Mouse (Mus musculus): ENCODE results near the gene Cacnb4.

The Cacnb4 gene

DNA sequence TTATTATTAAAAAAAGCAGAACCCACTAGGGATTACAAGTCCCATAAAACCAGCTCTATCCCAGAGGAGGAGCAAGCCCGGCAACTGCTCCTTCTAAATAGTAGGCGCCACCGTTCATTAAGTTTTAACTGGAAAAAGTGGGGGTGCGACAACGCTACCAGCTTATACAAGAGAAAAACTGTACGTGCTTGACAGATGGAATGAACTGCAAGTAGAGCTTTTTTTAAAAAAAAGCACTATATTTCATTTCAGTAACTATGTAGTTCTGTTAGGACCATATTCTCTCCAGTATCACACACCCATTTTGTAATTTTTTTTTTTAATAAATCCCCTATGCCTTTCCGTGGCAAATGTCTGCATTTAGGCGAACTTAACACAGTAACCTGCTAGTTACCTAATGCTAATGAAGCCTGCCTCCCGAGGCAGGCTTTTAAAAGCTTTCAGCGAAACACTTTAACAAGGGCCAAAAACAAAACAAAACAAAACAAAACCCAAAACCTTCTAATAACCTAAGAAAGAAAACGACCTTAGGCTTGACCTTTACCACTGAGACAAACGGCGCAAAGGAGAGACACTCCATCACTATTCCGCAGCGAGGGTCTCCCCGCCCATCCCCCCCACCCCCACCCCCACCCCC is 252.9 kb downstream of the Cacnb4 start:
- no peak for DNase-seq (ENCODE audit: low spot score in 2 of 2)

DNA sequence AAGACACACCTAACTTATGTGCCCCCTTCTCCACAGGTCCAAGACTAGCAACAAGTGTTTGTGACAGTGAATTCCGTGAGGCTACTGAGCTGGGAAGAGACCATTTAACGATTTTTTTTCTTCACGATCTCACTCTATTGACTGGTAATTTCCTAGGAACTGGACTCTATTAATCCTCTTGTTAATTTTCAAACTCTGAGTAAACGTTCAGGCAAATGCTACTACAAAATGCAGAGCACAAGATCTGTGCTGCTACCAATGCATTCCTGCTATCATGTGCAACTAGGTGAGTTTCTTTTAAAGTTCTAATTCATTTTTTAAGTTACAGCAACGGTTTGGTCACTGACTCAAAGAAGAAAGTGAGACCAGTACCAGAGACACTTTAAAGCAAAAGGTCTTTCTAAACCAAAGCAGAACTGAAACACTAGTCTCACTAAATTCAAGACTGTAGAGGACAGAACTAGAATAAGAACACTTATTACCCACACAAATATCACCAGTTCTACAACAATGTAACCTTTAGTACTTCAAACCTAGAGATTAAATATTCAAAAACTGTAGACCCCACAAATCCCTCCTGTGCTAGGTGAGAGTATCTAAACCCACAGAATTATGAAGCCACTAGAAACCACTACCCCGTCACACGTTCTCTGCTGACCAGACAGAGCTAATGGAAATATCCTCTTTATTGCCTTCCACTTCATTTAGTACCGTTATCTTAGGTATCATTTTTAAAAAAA is 253.6 kb downstream of the Cacnb4 start:
- no peak for DNase-seq (ENCODE audit: low spot score in 2 of 2)

DNA sequence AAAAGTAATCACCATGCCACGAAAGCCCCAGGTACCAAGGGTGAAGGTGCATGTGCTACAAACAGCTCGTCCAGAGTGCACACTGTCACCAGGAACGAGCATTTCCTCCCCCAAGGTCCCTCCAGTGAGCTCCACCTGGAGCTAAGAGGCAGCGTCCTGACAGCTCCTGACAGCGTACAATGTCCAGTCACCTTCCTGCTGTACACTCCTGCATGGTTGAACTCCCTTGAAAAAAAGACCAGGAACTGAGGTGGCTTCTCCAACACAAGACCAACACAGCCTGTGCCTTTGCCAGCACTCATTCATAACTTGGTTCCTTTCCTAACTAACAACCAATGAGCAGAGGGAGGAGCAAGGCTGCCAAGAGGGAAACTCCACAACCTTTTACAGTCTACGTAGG is 255.4 kb downstream of the Cacnb4 start:
- DNase-seq (ENCODE audit: low spot score in 2 of 2): no peak

DNA sequence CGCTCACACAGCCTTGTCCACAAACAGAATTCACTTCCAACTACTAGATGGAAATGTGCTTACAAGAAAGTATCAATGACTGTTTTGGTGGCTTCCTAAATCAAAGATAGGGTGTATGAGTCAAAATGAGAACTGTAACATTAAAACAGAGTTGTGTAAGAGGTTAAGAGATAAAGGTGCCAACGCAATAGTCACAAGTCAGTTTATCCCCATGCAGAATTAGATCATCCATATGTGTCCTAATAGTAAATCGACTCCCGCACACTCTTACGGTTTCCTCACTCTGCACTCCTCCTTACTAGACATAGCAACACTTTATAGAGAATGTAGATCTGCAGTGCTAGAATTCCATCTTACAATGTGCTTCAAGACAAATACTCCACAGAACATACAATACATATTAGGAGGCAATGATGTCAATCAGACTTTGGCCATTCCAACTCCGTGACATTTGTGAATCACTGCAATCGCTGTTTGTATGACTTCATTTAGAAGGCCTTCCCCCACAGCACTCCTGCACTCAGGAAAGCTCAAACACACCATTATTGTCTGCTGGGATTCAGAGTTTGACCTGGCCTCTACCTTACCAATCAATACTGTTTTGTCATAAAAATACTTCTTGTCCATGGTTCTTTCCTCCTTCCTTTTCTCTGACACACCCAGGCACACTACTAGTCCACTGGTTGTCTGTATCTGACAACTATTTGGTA is 256.5 kb downstream of the Cacnb4 start:
- no peak for DNase-seq (ENCODE audit: low spot score in 2 of 2)

DNA sequence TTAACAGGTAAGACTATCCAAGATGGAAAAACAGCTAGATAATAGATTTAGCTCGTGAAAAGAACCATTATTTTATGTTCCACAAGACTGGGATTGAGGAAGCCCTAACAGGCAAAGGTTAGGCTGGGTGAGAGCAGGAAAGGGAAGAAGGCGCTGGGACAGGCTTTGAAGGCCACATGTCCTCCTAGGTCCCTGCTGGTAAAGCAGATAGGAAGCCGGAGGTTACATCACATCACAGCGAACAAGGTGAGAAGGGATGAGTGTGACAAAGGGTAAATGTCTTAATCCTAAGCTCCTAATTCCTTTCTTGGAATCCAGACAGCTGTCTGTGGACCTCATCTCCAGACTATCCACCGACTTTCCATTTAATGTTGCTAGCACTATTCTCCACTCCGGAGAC is 257.3 kb downstream of the Cacnb4 start:
- no peak for DNase-seq (ENCODE audit: low spot score in 2 of 2)

DNA sequence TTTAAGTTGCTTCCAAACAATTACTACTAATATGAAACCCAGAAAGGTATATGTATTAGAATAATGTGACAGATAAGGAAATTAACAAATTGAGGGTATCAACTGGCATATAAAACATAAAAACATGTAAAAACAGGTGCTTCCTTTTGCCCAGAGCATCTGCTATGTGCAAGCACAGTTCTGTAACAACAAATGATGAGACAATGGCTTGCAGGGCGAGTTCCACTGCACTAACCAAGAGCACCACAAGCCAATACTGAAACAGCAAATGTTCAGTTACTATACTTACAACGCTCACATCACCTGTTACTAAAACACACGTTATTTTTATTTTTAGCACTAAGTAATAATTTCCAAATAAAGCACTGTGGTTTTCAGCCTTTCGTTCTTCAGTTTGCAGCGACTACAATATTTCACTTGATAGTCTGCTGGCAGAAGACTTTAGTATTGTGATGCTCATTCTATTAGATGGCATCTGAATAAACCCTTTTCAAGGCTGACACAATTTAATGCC is 264.1 kb downstream of the Cacnb4 start:
- DNase-seq (ENCODE audit: low spot score in 2 of 2): no peak

DNA sequence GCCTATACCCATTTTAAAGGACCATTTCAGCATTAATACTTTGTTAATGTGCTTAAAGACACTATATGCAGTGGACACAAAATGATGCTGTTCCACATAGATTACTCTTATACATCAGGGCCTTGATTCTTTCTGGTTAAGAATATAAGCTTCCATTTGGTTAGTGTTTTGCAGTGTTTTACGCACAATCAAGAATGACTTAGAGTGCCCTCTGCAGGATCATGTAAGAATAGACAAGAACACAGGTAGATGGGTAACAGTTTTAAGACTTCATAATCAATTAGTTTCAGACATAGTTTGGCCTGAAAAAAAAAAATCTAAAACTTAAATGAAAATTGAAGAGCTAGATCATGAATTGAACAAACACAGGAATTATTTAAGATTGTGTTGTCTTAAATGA is 270.2 kb downstream of the Cacnb4 start:
- DNase-seq (ENCODE audit: low spot score in 2 of 2): no peak

DNA sequence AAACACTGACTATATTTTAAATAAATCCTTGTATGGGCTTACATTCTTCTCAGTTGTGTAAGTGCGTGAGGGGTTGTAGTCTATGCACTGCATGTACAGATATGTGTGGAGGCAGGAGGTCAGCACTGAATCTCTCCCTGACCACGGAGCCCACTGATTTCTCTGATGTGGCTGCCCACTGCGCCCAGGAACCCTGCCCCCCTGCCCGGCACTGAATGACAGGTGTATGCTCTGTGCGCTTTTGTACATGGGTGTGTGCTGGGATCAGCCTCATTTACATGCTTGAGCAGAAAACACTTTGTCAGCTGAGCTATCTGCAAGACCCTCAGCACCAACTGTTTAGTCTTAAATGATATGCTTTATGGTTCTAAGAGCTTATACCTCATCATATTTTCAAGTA is 271.4 kb downstream of the Cacnb4 start:
- DNase-seq (ENCODE audit: low spot score in 2 of 2): no peak

DNA sequence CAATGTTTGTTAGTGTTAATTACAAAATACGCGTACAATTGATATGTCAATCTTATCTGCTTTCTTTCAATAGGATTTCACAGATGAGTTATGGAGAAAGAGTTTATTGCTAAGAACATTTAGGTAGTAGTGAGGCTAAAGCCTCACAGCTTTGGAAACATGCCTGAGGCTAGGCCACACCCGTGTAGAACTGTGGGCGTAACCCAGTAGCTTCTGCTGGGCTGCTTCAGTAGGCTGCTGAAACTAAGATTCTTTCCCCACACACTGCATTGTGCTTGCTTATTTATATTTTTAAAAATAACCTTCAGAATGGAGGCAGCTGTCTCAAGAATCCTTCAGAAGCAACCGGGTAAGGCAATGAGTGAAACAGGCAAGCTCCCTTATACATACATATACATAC is 282.1 kb downstream of the Cacnb4 start:
- no peak for DNase-seq (ENCODE audit: low spot score in 2 of 2)

DNA sequence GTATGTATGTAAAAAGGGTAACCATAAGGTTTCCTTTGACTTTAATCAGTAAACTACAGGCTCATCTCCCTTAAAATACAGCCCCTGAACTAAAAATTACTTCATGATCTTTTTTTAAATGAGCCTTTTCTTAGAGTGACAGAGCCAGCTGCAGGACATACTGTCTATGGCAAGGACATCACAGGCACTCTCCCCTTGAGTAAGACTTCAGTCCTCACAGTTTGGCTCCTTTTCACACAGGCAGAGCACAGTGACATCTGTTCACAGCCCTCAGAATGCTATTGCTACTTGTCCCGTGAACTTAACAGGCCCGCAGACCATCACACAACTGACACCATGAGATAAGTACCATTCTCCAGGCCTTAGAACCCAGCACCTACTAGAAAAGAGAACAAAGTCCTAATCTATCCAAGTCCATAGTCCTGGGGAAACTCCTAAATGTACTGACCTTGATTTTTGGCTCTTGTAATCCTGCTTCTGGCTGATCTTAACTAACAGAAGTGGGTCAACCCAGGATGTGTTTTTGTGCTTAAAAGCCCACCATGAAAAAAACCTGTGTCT is 286.1 kb downstream of the Cacnb4 start:
- no peak for DNase-seq (ENCODE audit: low spot score in 2 of 2)

DNA sequence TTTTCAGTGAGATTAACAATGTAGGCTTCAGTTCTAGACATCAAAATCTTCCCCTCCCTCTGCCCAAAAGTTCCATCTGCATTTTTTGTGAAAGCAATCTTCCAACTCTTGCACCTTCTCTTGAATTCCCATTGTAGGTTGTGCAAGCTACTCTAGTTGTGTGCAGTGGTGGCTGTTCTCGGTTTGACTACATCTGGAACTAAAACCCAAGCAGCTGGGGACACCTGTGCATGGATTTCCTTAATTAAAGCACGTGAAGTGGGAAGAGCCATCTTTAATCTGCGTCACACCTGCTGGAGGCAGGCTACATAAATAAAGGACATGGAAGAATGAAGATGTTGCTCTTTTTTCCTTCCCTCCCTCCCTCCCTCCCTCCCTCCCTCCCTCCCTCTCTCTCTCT is 286.7 kb downstream of the Cacnb4 start:
- DNase-seq (ENCODE audit: low spot score in 2 of 2): no peak

DNA sequence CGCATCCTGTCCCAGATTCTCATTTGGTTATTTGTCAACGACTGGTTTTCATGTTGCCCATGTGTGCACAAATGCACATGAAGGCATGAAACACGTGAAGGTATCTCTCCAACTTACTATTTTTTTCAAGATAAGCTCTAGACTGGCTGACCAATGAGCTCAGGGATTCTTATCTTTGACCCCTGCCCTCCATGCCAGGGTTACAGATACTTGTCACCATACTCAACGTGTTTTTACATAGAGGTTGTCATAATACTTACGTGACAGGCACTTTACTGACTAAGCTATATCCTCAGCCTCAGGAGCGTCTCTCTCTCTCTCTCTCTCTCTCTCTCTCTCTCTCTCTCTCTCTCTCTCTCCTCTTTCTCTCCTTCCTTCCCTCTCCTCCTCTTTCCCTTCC is 290.2 kb downstream of the Cacnb4 start:
- DNase-seq (ENCODE audit: low spot score in 2 of 2): no peak

DNA sequence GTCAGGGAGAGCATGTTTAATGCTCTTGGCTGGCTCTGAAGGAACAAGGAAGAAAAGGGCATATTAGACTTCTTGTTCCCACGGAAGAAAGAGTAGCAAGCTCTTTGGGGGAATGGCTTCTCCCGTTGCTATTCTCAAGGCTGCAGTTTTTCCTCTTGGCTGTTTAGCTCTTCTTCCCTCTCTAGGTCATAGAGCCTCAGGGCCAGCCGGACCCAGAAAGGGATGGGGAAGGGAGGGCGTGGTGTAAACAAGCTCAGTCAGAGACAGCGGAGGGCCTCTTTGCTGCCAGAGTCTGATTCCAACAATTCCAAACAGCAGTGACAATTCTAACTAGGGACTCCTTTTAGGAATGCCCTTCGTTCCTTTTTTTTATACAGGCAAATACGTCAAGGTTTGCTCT is 290.6 kb downstream of the Cacnb4 start:
- DNase-seq (ENCODE audit: low spot score in 2 of 2): no peak

DNA sequence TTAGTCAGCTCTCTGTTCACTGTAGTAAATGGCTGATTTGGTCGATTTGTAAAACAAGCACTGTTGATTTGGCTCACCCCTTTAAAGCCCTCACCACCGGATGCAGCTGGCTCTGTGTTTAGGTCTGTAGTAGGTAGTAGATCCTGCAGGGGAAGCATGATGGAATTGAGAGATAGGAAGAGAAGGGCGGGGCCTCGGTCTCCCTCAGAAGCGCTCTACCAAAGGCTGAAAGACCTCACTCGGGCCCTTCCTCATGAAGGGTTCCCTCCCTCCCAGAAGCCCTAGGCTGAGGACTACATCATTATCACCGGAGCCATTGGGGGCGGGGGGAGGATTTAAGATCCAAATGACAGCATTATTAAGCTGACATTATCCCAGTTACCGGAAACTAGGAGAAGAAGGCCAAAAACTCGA is 297.8 kb downstream of the Cacnb4 start:
- DNase-seq (ENCODE audit: low spot score in 2 of 2): no peak

DNA sequence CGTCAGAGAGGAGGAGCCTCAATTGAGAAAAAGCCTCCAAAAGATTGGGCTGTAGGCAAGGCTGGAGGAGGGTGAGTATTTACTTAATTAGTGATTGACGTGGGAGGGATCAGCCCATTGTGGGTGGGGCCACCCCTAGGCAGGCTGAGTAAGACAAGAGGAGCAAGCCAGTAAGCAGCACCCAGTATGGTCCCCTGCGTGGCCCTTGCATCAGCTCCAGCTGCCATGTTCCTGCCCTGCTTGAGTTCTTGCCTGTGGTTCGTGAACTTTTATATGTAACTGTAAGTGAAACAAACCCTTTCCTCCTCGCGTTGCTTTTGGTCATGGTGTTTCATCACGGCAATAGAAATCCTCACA is 298.2 kb downstream of the Cacnb4 start, which contains the start of gene Neb:
Neb (minus strand) TSS at position 27 of the 357 bp plus-strand sequence.
- DNase-seq (ENCODE audit: low spot score in 2 of 2): no peak

Data from spleen, postnatal 14 days (tissue).